Mouse (Mus musculus) ES-Bruce4 (cell line): ENCODE results near the gene Matn1.

ENCODE experiments used
- CTCF ChIP-seq: IDR thresholded peaks from one replicate; pipeline ENCODE4 v1.8.1; 2011; ENCODE audit warnings: low read depth, low read length
- EP300 ChIP-seq: IDR thresholded peaks from 2 replicates; pipeline ENCODE4 v1.6.1; 2011; ENCODE audit warnings: low read depth, low read length; ENCODE audit not compliant: insufficient read depth
- POLR2A ChIP-seq: IDR thresholded peaks from one replicate; pipeline ENCODE4 v1.8.1; 2011; ENCODE audit warnings: low read length; ENCODE audit not compliant: insufficient read depth

DNA sequence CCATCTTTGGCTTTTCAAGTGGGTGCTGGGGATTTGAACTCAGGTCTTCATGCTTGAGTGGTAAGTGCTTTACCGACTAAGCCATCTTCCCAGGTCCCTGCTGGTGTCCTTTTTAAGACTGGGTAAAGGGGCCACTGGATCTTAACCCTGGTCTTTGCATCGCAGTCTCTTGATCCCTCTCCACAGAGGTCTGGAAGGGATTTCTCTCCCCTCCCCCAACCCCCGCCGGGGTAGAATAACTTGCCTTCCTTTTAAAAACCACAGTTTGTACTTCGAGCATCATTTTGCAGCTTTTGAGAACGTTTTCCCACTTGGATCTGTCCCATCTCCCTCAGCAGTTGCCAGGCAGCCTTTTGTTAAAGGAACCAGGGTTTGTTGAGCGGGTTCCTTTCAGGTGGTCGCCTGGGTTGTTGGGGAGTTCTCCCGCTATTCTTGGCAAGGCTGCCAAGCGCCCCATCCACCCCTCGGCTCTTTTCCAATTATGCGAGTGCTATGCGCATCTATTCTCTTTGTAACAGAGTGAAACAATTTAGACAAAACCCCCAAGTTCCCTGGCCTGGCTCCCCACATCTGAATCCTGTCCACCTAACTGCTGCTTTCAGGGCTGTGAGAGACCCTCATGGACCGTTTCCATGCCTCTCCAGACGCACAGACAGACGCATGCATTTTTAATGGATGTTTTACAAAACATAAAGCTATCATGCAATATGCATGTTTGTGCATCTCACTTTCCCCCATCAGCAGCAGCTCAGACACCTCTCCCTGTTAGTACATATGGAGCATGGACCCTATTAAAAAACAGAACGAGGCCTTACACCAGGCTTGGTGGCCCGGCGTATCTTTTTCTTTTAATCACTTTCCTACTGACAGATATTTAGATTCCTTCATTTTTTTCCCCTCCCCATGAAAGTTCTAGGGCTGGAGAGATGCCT, 29.4 kb downstream of the Matn1 start:
- TF ChIP-seq CTCF, result no peak
- TF ChIP-seq POLR2A, result no peak
- no peak for TF ChIP-seq EP300
